Mouse (Mus musculus) cerebellum, postnatal 10 days (tissue): ENCODE measurements around the gene Sem1.
"Not testable (repeated sequence)": the region's sequence is repeated elsewhere in the genome, so short reads cannot be mapped to it uniquely, and the experiment has no call there.

ENCODE experiments used
- DNase-seq, 2 experiments: peaks; one replicate each; pipeline ENCODE4 v3.0.0; 2021; ENCODE audit warnings: mixed read lengths in 2 of 2

Sem1 gene

GRCm38 (mm10) chr6:6578304-6579149 lies at the start of gene Sem1:
Gene Sem1, minus strand, starts transcription at chr6:6578663.
- peak; percentile 90 to 95 for DNase-seq

GRCm38 (mm10) chr6:6622846-6623749 lies 44.6 kb upstream of the Sem1 start:
- peak; percentile 63 to 73 for DNase-seq

GRCm38 (mm10) chr6:6603561-6604544 lies 25.4 kb upstream of the Sem1 start:
- peak in 1 of 2 experiments; percentile 19 for DNase-seq

GRCm38 (mm10) chr6:6586313-6586712 lies 7.8 kb upstream of the Sem1 start:
- DNase-seq = no peak

GRCm38 (mm10) chr6:6581849-6582248 lies 3.4 kb upstream of the Sem1 start:
- DNase-seq = no peak

- DNase-seq = no peak
Observed at GRCm38 (mm10) chr6:6577741-6578284, 650 bp downstream of the Sem1 start.

GRCm38 (mm10) chr6:6577291-6577690 lies 1.2 kb downstream of the Sem1 start:
- DNase-seq = no peak

GRCm38 (mm10) chr6:6575796-6576195 lies 2.7 kb downstream of the Sem1 start:
- no peak for DNase-seq

GRCm38 (mm10) chr6:6568436-6568835 lies 10.0 kb downstream of the Sem1 start:
- DNase-seq = peak; percentile 37 to 64

- peak; percentile 37 to 57 for DNase-seq
Observed at GRCm38 (mm10) chr6:6563691-6564090, 14.8 kb downstream of the Sem1 start.

- DNase-seq = peak; percentile 26 to 45
Observed at GRCm38 (mm10) chr6:6562716-6563115, 15.7 kb downstream of the Sem1 start.

- no peak for DNase-seq
Observed at GRCm38 (mm10) chr6:6557647-6558046, 20.8 kb downstream of the Sem1 start.

- no peak for DNase-seq
Observed at GRCm38 (mm10) chr6:6552006-6552405, 26.5 kb downstream of the Sem1 start.

- no peak for DNase-seq
Observed at GRCm38 (mm10) chr6:6547997-6548396, 30.5 kb downstream of the Sem1 start.

GRCm38 (mm10) chr6:6544255-6544645 lies 34.2 kb downstream of the Sem1 start:
- peak; percentile 56 to 67 for DNase-seq

GRCm38 (mm10) chr6:6543606-6544254 lies 34.7 kb downstream of the Sem1 start:
- no peak for DNase-seq

GRCm38 (mm10) chr6:6542133-6542532 lies 36.3 kb downstream of the Sem1 start:
- no peak for DNase-seq

GRCm38 (mm10) chr6:6536781-6537466 lies 41.5 kb downstream of the Sem1 start:
- peak in 1 of 2 experiments; percentile 19 for DNase-seq

GRCm38 (mm10) chr6:6536359-6536758 lies 42.1 kb downstream of the Sem1 start:
- not testable (repeated sequence) for DNase-seq
